Mouse (Mus musculus): ENCODE results near the gene Det1. TPM values are rescaled to one million over a fixed set of nuclear protein-coding genes. Genes with fewer than 3 reads are reported as not detected.

Gene Det1
- polyA plus RNA-seq (2014; fragmentation: Illumina TruSeq; extraction: RNeasy Lipid Tissue Mini Kit (QIAGEN cat#74804); ENCODE audit: low read depth, low replicate concordance): 3.0 TPM

DNA sequence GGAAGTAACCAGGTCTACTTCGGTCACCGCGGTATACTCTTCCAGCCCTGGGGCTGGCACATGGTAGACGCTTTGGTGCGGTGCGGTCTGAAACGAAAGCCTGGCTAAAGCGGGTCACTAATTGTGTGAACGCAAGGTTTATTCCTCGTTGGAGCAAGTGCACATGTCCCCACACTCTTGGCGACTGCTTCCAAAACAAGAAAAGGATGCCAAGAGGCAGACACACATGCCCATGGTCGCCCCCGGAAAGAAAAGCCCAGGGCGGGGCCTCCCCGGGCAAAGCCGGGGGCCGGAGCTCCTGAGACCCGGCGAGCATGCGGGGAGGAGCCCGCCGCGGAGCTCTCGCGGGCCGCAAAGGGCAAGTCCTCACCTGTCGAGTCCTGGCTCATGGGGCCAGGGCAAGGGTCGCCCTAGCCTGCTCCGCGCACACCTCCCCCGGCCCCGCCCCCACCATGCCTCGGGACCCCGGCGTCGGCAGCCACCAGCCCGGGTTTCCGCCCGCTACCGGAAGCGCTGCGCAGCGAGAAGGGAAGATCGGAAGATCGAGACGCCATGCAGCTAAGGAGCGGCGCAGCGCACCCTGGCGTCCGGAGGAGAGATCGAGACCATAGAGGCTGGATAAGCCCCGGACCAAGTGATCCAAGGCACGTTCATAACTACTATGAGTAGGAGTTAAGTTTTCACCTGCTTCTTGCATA, at the start of gene Det1:
Det1 (minus strand) TSS at position 527 of the 698 bp plus-strand sequence.

GRCm38 (mm10) chr7:78895653-78896333, 48.7 kb upstream of the Det1 start, which contains the start of gene Aen:
Gene Aen (plus strand): TSS chr7:78895854.

GRCm38 (mm10) chr7:78782639-78783581, 64.2 kb downstream of the Det1 start, which contains the start of the genes Mrps11 and Mrpl46:
Gene Mrps11 (plus strand): TSS chr7:78783119.
Gene Mrpl46 (minus strand): TSS chr7:78783531.

Other genes starting within 250 kb of the Det1 start
- 5.5 TPM for gene Ntrk3, start 109.3 kb downstream of the Det1 start, polyA plus RNA-seq (2014; fragmentation: Illumina TruSeq; extraction: RNeasy Lipid Tissue Mini Kit (QIAGEN cat#74804); ENCODE audit: low read depth, low replicate concordance)
- gene Mrps11, start 64.1 kb downstream of the Det1 start, polyA plus RNA-seq (2014; fragmentation: Illumina TruSeq; extraction: RNeasy Lipid Tissue Mini Kit (QIAGEN cat#74804); ENCODE audit: low read depth, low replicate concordance): 2.3 TPM
- gene Mrpl46, start 63.7 kb downstream of the Det1 start, polyA plus RNA-seq (2014; fragmentation: Illumina TruSeq; extraction: RNeasy Lipid Tissue Mini Kit (QIAGEN cat#74804); ENCODE audit: low read depth, low replicate concordance): 14.4 TPM
- 9.9 TPM for gene Aen, start 48.6 kb upstream of the Det1 start, polyA plus RNA-seq (2014; fragmentation: Illumina TruSeq; extraction: RNeasy Lipid Tissue Mini Kit (QIAGEN cat#74804); ENCODE audit: low read depth, low replicate concordance)
- 1.7 TPM for gene Isg20, start 66.2 kb upstream of the Det1 start, polyA plus RNA-seq (2014; fragmentation: Illumina TruSeq; extraction: RNeasy Lipid Tissue Mini Kit (QIAGEN cat#74804); ENCODE audit: low read depth, low replicate concordance)
- gene Acan, start 206.2 kb upstream of the Det1 start, polyA plus RNA-seq (2014; fragmentation: Illumina TruSeq; extraction: RNeasy Lipid Tissue Mini Kit (QIAGEN cat#74804); ENCODE audit: low read depth, low replicate concordance): not detected

Data from kidney, adult 10 weeks (tissue).